Mouse (Mus musculus) brain, embryonic 18.5 days (tissue): ENCODE results near the gene Tmem121b.

Experiments used
- DNase-seq: peaks from one replicate; pipeline ENCODE4 v3.0.0-alpha.2; 2012; ENCODE audit warnings: low read depth, low spot score

Gene Tmem121b

DNA sequence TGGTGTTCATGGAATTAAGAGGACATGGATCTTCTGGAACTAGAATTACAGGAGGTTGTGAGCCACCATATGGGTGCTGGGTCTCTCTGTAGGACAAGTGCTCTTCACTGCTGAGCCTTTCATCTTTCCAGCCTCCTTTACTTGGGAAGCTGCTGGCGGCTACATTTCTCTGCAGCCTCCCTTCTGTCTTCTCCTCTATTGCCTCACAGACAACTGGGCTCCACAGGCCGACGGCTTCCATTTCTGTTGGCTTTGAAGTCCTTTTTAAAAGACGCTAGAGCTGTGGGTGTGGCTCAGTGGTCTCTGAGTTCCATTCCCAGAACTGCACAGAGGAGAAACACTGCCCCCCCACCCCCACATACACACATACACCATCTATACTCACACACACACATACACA, 28.2 kb downstream of the Tmem121b start:
- no peak for DNase-seq

DNA sequence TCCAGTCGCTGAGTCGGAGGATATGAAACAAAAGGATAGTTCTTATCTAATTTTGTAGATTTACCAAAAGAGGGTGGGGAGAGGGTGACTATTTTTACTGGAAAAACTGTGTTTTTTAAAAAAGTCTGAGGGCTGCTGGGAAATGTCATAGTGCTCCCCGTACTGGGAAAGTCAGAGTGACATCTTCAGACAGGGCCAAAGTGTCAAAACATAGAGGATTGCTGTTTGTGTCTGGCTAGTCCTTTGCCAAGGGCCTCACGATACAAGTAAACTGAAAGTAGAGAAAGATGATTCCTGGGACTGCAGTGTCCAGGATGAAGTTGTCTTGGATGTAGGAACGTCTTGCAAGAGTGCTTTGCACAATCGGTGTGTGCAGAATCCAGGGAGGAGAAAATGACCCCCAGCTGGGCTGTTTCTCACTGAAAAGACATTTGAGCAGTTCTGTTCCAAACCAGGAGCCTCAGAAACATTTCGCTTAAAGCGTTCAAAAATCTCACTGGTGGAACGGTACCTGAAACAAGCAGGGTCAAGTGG, 29.1 kb downstream of the Tmem121b start:
- DNase-seq = no peak

DNA sequence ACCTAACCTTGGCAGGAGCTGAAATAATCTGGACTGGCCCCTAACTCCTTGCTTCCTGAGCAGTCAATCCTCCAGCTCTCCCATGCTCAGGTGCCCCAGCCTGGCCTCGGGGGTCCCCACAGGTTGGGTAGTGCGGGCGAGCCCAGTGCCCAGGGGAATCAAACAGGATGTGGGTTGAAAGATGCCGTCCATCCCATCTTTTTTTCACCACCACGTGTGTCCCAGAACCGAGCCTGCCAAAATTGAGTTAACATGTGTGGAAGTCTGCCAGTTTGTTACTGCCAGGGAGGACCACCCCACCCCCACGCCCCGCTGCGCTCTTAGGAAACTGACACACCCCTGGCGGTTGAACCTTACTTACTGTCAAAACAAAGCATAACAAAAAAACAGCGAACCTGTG, 29.7 kb downstream of the Tmem121b start:
- no peak for DNase-seq

GRCm38 (mm10) chr6:120463086-120463871, 30.3 kb downstream of the Tmem121b start, which contains the start of gene Il17ra:
Il17ra (plus strand) TSS chr6:120463247.
- DNase-seq = no peak

DNA sequence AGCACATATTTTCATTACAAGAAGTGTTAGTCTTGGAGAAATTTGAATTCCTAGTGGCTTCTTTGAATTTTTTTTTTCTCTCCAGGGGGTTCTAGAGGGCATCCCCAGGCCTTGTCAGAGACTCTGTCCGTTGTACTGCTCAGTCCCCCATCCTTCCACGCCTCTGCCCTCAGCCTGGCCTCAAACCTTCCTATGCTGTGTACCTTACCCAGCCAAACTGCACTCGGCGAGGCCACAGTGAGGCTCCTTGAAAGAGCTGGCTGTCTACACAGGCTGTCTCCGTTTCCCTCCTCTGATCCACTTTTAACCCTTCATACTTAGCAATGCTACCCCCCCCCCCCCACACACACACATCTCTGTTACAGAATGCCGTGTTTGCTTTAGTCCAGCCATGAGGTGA, 31.4 kb downstream of the Tmem121b start:
- DNase-seq = no peak

DNA sequence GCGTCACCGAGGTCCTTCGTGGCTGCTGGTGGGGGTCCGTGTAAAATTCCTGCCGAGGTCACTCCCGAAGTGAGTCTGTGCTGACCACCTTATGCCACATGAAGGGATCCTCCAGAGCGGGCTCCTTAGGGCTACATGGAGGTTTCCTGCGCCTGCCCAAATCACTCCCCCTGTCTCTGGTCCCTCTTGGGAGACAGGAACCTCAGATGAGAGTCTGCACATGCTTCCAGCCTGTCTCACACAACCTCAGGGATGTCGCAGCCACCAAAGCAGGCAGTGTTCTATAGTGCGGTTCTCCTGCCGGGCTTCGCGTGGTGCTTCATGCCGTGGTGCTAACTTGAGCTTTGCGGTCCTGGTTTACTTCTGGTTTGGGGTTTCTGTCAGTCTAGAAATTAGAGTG, 32.4 kb downstream of the Tmem121b start:
- DNase-seq = no peak

DNA sequence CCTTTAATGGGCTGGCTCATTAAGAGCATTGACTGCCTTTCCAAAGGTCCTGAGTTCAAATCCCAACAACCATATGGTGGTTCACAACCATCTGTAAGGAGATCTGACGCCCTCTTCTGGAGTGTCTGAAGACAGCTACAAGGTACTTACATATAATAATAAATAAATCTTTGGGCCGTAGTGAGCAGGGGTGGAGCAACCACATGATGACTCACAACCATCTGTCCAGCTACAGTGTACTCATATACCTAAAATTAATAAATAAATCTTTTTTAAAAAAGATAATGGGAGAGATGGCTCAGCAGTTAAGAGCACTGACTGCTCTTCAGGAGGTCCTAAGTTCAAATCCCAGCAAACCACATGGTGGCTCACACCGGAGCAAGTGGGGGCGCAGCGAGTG, 35.9 kb downstream of the Tmem121b start:
- DNase-seq = no peak

GRCm38 (mm10) chr6:120457074-120457473, 36.5 kb downstream of the Tmem121b start:
- no peak for DNase-seq

- no peak for DNase-seq
These were observed 39.0 kb downstream of the Tmem121b start for GRCm38 (mm10) chr6:120454627-120455077.

DNA sequence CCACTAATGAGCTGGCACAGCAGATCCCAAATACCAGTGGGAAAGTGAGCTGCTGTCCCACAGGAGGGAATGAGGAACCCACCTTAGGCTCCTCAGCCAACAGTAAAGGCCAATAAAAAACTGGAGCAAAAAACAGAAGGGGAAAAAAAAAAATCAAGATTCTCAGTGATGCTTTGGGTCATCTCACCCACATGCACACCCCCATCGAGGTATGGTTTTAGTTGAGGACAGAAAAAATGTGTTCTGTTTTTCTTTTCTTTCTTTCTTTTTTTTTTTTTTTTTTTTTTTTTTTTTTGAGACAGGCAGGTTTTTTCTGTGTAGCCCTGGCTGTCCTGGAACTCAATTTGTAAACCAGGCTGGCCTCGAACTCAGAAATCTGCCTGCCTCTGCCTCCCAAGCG, 40.1 kb downstream of the Tmem121b start:
- no peak for DNase-seq

GRCm38 (mm10) chr6:120453103-120453445, 40.5 kb downstream of the Tmem121b start:
- no peak for DNase-seq

- DNase-seq = no peak
These were observed 41.1 kb downstream of the Tmem121b start for GRCm38 (mm10) chr6:120452384-120453102.

- DNase-seq = no peak
These were observed 43.4 kb downstream of the Tmem121b start for GRCm38 (mm10) chr6:120450208-120450607.

DNA sequence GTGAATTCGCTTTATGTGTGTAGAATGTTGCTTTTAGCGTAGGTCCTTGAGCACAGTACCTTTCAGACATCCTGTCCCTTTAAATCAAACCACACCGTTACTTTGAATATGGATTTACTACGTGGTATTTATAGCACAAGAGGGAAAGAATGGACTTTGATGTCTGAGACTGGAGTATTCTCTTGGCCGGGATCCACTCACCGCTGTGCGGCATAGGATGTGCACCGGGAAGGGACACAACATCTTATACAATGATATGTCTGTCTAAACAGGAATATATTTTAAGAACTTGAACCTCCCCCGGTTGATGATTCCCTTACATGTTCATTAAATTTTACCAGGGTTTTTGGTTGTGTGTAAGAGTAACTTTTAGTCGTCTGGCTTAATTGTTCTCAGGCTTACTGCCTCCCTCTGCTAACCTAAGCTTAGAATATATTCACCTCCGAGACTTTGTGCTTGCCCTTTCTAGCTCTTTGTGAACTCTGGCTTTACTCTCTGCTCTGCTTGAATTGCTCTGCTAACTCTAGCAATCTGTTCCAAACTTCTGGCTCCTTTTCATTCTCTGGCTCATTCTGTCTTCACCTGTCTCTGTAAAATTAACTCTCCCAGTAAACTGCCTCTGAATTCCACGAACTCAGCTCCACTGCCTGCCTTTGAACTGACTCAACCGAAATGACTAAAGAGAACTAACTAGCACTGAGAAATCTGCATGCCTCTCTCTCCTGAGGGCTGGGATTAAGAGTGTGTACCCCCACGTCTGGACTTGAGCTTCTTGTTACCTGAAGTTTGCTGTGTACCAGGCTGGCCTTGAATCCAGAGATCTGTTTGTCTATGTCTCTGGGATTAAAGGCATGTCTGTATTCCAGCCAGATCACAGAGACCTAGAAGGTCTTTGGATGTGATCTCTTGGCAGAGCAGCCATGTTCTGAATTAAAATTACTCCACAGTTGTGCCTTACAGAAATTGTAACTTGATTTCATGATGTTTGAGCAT, 49.9 kb downstream of the Tmem121b start:
- no peak for DNase-seq

GRCm38 (mm10) chr6:120442171-120442749, 51.3 kb downstream of the Tmem121b start:
- no peak for DNase-seq
